Mouse (Mus musculus) layer of hippocampus, postnatal 14 days (tissue): ENCODE measurements around the gene Zfp965. TPM values are rescaled to one million over a fixed set of nuclear protein-coding genes. Genes with fewer than 3 reads are reported as not detected.
"Not testable (repeated sequence)": the region's sequence is repeated elsewhere in the genome, so short reads cannot be mapped to it uniquely, and the experiment has no call there.

Experiments used
- DNase-seq, 2 experiments: peaks; one replicate each; pipeline ENCODE4 v3.0.0; 2021 to 2022; ENCODE audit warnings: low spot score in 2 of 2, mixed read lengths in 1 of 2
- long read RNA-seq, 2 experiments: library from polyadenylated mRNA; stranded (forward); transcript quantifications; one replicate each; pipeline ENCODE4 v2.0.0; 2021
- total RNA-seq, 2 experiments: library from RNA; stranded (reverse); gene quantifications; 2 replicates each; pipeline ENCODE4 v1.2.3; 2021

Zfp965 gene
- total RNA-seq = 1 to 10 TPM; 3.9 to 6.8 TPM
- long read RNA-seq, experiment 1, partial matches to known transcripts = 0 of 9 reads
- long read RNA-seq, experiment 1, other reads (novel, unspliced or antisense) = 8 of 9 reads
- long read RNA-seq, experiment 2, partial matches to known transcripts = 0 of 13 reads
- long read RNA-seq, experiment 2, other reads (novel, unspliced or antisense) = 9 of 13 reads

DNA sequence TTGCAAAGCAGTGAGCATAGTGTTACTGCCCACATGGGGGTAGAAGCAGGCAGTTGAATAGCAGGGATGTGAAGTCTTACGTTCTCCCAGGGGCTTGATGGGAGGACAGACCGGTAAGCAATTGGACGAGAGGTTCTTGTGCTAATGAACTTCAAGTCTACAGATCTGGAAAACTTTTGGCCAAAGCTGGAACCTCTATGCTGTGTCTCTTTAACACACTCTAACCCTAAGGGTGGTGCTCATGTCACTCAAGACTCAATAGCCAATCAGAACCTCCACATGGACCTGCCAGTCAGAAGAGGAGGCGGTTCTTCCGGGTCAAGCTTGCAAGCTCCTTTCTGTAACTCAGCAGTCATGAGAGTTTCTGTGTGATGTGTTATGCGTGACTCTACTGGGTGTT lies at the start of gene Zfp965:
Zfp965 (plus strand) TSS at position 301 of the 400 bp plus-strand sequence.
- DNase-seq = not testable (repeated sequence)

DNA sequence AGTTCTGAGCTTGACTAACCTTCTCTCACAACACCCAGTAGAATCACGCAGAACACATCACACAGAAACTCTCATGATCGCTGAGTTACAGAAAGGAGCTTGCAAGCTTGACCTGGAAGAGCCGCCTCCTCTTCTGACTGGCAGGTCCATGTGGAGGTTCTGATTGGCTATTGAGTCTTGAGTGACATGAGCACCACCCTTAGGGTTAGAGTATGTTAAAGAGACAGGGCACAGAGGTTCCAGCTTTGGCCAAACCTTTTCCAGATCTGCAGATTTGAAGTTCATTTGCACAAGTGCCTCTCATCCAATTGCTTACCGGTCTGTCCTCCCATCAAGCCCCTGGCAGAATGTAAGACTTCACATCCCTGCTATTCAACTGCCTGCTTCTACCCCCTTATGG lies 34.1 kb upstream of the Zfp965 start, which contains the start of gene Gm4724:
Gm4724 (minus strand) TSS at position 101 of the 400 bp plus-strand sequence.
- DNase-seq = not testable (repeated sequence)

Other genes starting within 250 kb of the Zfp965 start
- gene Gm14440, start 194.9 kb upstream of the Zfp965 start, total RNA-seq = 1 to 10 TPM; 5.2 to 6.1 TPM
- 10 to 100 TPM; 55.1 to 56.4 TPM for gene Gm4631, start 131.8 kb upstream of the Zfp965 start, total RNA-seq
- 1 to 10 TPM; 4.6 to 7.4 TPM for gene Zfp968, start 97.5 kb upstream of the Zfp965 start, total RNA-seq
- gene Gm4724, start 34.2 kb upstream of the Zfp965 start, total RNA-seq = 10 to 100 TPM in 1 of 2 experiments, 1 to 10 TPM in 1; 9.8 to 14.0 TPM
- not detected for gene Gm11007, start 174.0 kb downstream of the Zfp965 start, total RNA-seq
- gene Zfp969, start 233.7 kb downstream of the Zfp965 start, total RNA-seq = not detected